Comparison of ENCODE assay signal across 9 mouse cellular contexts in the genomic region with DNA sequence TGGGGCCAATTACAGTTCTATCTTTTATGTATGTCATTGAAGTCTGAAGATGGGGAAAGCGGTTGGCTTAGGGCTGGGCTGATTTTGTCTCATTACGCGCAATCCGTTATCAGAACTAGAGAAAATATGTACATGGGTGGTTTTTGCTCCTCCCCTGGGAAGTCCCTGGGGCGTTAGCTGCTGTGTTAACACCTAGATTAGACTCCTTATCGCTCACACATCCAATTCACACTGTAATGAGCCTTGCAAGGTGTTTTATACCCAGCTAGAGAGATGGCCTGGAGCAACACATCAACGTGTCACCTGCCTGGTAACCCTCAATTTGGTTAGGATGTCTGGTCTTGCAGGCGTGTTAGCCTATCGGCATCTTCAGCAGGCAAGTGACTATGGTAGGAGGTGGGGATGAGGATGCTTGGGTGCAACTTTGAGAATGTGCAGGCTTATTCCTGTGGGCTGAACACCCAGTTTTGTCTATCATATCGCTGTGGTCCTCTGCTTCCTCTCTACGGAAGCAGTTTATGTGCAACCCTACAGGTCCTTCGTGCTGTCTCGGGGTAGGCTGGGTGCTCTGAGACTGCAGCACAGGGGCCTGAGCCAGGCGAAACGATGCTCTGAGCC. TPM values are rescaled to one million over a fixed set of nuclear protein-coding genes. Genes with fewer than 3 reads are reported as not detected.
DNase-seq lines count a peak whose midpoint lies in the region; ATAC-seq lines count a peak whose summit lies in the region.
"Had no signal": no experiment of that assay in that cellular context is flagged by ENCODE, and none has a peak within 500 bp of the region (broad histone marks: within the 10 kb centered on the region; RNA-seq: fewer than 3 reads in every experiment).

No protein-coding gene starts in this region.

- intact Hi-C loops in heart, postnatal 25 days (cut with DNase I) = loop anchor here (1.0 to 5.0 kb wide), 3 partner anchors 36 to 120 kb away; no protein-coding TSS in a partner anchor

- no peak for DNase-seq in heart, postnatal 25 days (ENCODE audit: low spot score)
- DNase-seq in midbrain, embryonic 10.5 days (ENCODE audit: low spot score) = no peak
- no peak for DNase-seq in right cerebral cortex, postnatal 36 days (ENCODE audit: low spot score in 2 of 2)
- no peak for DNase-seq in embryo, embryonic 10 days (ENCODE audit: low spot score)
- no peak for DNase-seq in kidney, postnatal 36 days

- peak overlapping the region; percentile 89 for H3K4me2 ChIP-seq in heart, embryonic 12.5 days
- peak overlapping the region; percentile 98 for H3K4me2 ChIP-seq in hindbrain, embryonic 12.5 days (replicated peaks)

- WGBS in heart, embryonic 12.5 days = 59% methylated on average over 15 of the region's 15 CpGs
- WGBS in hindbrain, embryonic 12.5 days = 80% methylated on average over 15 of the region's 15 CpGs
- WGBS in midbrain, embryonic 10.5 days = 84% methylated on average over 15 of the region's 15 CpGs

- H3K36me3 ChIP-seq in heart, embryonic 12.5 days = peaks cover 26% of the 10 kb centered on the region
- peaks cover 37% of the 10 kb centered on the region for H3K36me3 ChIP-seq in hindbrain, embryonic 12.5 days
- H3K36me3 ChIP-seq in midbrain, embryonic 10.5 days = peaks cover 53% of the 10 kb centered on the region

- peak overlapping the region; percentile 80 for H3K4me3 ChIP-seq in heart, embryonic 12.5 days
- H3K4me3 ChIP-seq in brown adipose tissue, adult 24 weeks (ENCODE audit: insufficient read depth, low read depth, low read length) = peak overlapping the region; percentile 82
- peak overlapping the region; percentile 79 for H3K4me3 ChIP-seq in hindbrain, embryonic 12.5 days
- H3K4me3 ChIP-seq in midbrain, embryonic 10.5 days = peak overlapping the region; percentile 95

- H3K27me3 ChIP-seq in heart, embryonic 12.5 days (replicated peaks) = no peaks in the 10 kb centered on the region
- H3K27me3 ChIP-seq in hindbrain, embryonic 12.5 days = no peaks in the 10 kb centered on the region; the same call in 1 of the 2 replicates
- H3K27me3 ChIP-seq in midbrain, embryonic 10.5 days (ENCODE audit: low read depth, poor library complexity, severe bottlenecking) = peaks cover 18% of the 10 kb centered on the region
- H3K27me3 ChIP-seq: Patski had no signal

- peak overlapping the region; percentile 48 for H3K9ac ChIP-seq in heart, embryonic 12.5 days
- peak overlapping the region; percentile 93 for H3K9ac ChIP-seq in hindbrain, embryonic 12.5 days

- H3K27ac ChIP-seq in heart, embryonic 12.5 days (ENCODE audit: poor library complexity, severe bottlenecking) = peak overlapping the region; percentile 53
- peak overlapping the region; percentile 61 for H3K27ac ChIP-seq in brown adipose tissue, adult 24 weeks (replicated peaks; ENCODE audit: low read depth, low read length)
- peak overlapping the region; percentile 32; the same call in 1 of the 2 replicates for H3K27ac ChIP-seq in hindbrain, embryonic 12.5 days
- peak overlapping the region; percentile 97; the same call in 1 of the 2 replicates for H3K27ac ChIP-seq in midbrain, embryonic 10.5 days (replicated peaks)

- ATAC-seq in heart, embryonic 12.5 days (ENCODE audit: insufficient number of reproducible peaks, low FRiP score) = no peak
- no peak for ATAC-seq in hindbrain, embryonic 12.5 days (ENCODE audit: low FRiP score)
- ATAC-seq: Patski had no signal

- no peaks in the 10 kb centered on the region for H3K9me3 ChIP-seq in heart, embryonic 12.5 days (replicated peaks)
- H3K9me3 ChIP-seq in hindbrain, embryonic 12.5 days (replicated peaks) = no peaks in the 10 kb centered on the region
- H3K9me3 ChIP-seq in midbrain, embryonic 10.5 days (replicated peaks) = no peaks in the 10 kb centered on the region

- H3K4me1 ChIP-seq in heart, embryonic 12.5 days (replicated peaks) = peaks cover 75% of the 10 kb centered on the region
- H3K4me1 ChIP-seq in brown adipose tissue, adult 24 weeks (ENCODE audit: control insufficient read depth, insufficient read depth, insufficient read length, low read length) = peaks cover 17% of the 10 kb centered on the region
- H3K4me1 ChIP-seq in hindbrain, embryonic 12.5 days = peaks cover 69% of the 10 kb centered on the region
- peaks cover 71% of the 10 kb centered on the region for H3K4me1 ChIP-seq in midbrain, embryonic 10.5 days

RNA-seq across cellular contexts. Expression of gene Ehbp1l1, which starts 1.0 kb away (rescaled TPM):
- polyA plus RNA-seq in heart, embryonic 12.5 days (2016; fragmentation: Nextera tagmentation; extraction: Ambion mirVana) = 121 and 123 TPM in 2 replicates
- 100 to 1,000 TPM; 140 to 149 TPM for total RNA-seq in heart, postnatal 25 days (2021)
- polyA plus RNA-seq in brown adipose tissue, adult 24 weeks (2012; ENCODE audit: insufficient read depth, insufficient read length, missing spikeins) = 45.3 and 47.1 TPM in 2 replicates
- 10.8 and 12.1 TPM in 2 replicates for polyA plus RNA-seq in hindbrain, embryonic 12.5 days (2016; fragmentation: Nextera tagmentation; extraction: Ambion mirVana)
- polyA plus RNA-seq in midbrain, embryonic 10.5 days (2016; fragmentation: Nextera tagmentation; extraction: Ambion mirVana) = 9.3 and 9.5 TPM in 2 replicates

RNA-seq across cellular contexts. Expression of gene Fam89b, which starts 2.4 kb away (rescaled TPM):
- polyA plus RNA-seq in heart, embryonic 12.5 days (2016; fragmentation: Nextera tagmentation; extraction: Ambion mirVana) = 78.9 and 81.3 TPM in 2 replicates
- 10 to 100 TPM; 29.5 to 31.5 TPM for total RNA-seq in heart, postnatal 25 days (2021)
- 55.7 and 58.4 TPM in 2 replicates for polyA plus RNA-seq in brown adipose tissue, adult 24 weeks (2012; ENCODE audit: insufficient read depth, insufficient read length, missing spikeins)
- 174 and 177 TPM in 2 replicates for polyA plus RNA-seq in hindbrain, embryonic 12.5 days (2016; fragmentation: Nextera tagmentation; extraction: Ambion mirVana)
- polyA plus RNA-seq in midbrain, embryonic 10.5 days (2016; fragmentation: Nextera tagmentation; extraction: Ambion mirVana) = 141 and 160 TPM in 2 replicates

RNA-seq across cellular contexts. Expression of gene Ltbp3, which starts 13.6 kb away (rescaled TPM):
- polyA plus RNA-seq in heart, embryonic 12.5 days (2016; fragmentation: Nextera tagmentation; extraction: Ambion mirVana) = 24.3 and 27.7 TPM in 2 replicates
- total RNA-seq in heart, postnatal 25 days (2021) = 10 to 100 TPM; 36.6 to 37.2 TPM
- polyA plus RNA-seq in brown adipose tissue, adult 24 weeks (2012; ENCODE audit: insufficient read depth, insufficient read length, missing spikeins) = 59.4 and 101 TPM in 2 replicates
- 13.8 and 16.6 TPM in 2 replicates for polyA plus RNA-seq in hindbrain, embryonic 12.5 days (2016; fragmentation: Nextera tagmentation; extraction: Ambion mirVana)
- polyA plus RNA-seq in midbrain, embryonic 10.5 days (2016; fragmentation: Nextera tagmentation; extraction: Ambion mirVana) = 2.9 and 3.1 TPM in 2 replicates

RNA-seq across cellular contexts. Expression of gene Kcnk7, which starts 22.9 kb away (rescaled TPM):
- 0.17 TPM in 1 of 2 replicates, not detected in the other for polyA plus RNA-seq in heart, embryonic 12.5 days (2016; fragmentation: Nextera tagmentation; extraction: Ambion mirVana)
- not detected for total RNA-seq in heart, postnatal 25 days (2021)
- not detected in 2 replicates for polyA plus RNA-seq in brown adipose tissue, adult 24 weeks (2012; ENCODE audit: insufficient read depth, insufficient read length, missing spikeins)
- polyA plus RNA-seq in hindbrain, embryonic 12.5 days (2016; fragmentation: Nextera tagmentation; extraction: Ambion mirVana) = not detected in 2 replicates
- 0.20 TPM in 1 of 2 replicates, not detected in the other for polyA plus RNA-seq in midbrain, embryonic 10.5 days (2016; fragmentation: Nextera tagmentation; extraction: Ambion mirVana)

RNA-seq across cellular contexts. Expression of gene Pcnx3, which starts 38.4 kb away (rescaled TPM):
- polyA plus RNA-seq in heart, embryonic 12.5 days (2016; fragmentation: Nextera tagmentation; extraction: Ambion mirVana) = 22.0 and 22.3 TPM in 2 replicates
- 10 to 100 TPM; 17.8 to 18.0 TPM for total RNA-seq in heart, postnatal 25 days (2021)
- 19.6 and 26.2 TPM in 2 replicates for polyA plus RNA-seq in brown adipose tissue, adult 24 weeks (2012; ENCODE audit: insufficient read depth, insufficient read length, missing spikeins)
- polyA plus RNA-seq in hindbrain, embryonic 12.5 days (2016; fragmentation: Nextera tagmentation; extraction: Ambion mirVana) = 34.6 and 35.0 TPM in 2 replicates
- polyA plus RNA-seq in midbrain, embryonic 10.5 days (2016; fragmentation: Nextera tagmentation; extraction: Ambion mirVana) = 22.8 and 25.6 TPM in 2 replicates

Comparison
In these comparisons a context has a peak if more than half of its experiments do, and no peak if none do; other contexts are left out.
1. H3K27ac ChIP-seq: peak in every context shown above with its lines; median percentile 97 in midbrain, embryonic 10.5 days; 61 in brown adipose tissue, adult 24 weeks; 53 in heart, embryonic 12.5 days; 32 in hindbrain, embryonic 12.5 days.